Mouse (Mus musculus) MEL (cell line): ENCODE data around the gene Pllp. TPM values are rescaled to one million over a fixed set of nuclear protein-coding genes. Genes with fewer than 3 reads are reported as not detected.

ENCODE experiments used
- DNase-seq: peaks from one replicate; pipeline ENCODE4 v3.0.0; 2011; ENCODE audit warnings: low read depth, low spot score
- H3K27ac ChIP-seq: 2 replicates; pipeline ENCODE4 v1.5.1; 2012; ENCODE audit warnings: low read depth, mild to moderate bottlenecking, control low read depth, low read length, moderate library complexity; ENCODE audit not compliant: control insufficient read depth
- H3K27me3 ChIP-seq, 2 experiments: fragments of 150-350 bp in 1 of 2; sonication (generic) in 1 of 2; 2 replicates each; pipeline ENCODE4 v1.6.1; 2012; ENCODE audit warnings: low read length in 2 of 2, mild to moderate bottlenecking in 2 of 2, improper control_type of control experiment in 1 of 2, moderate library complexity in 1 of 2; ENCODE audit not compliant: insufficient read depth in 2 of 2, control insufficient read depth in 1 of 2
- H3K36me3 ChIP-seq, 2 experiments: 2 replicates each; pipeline ENCODE4 v1.6.1; 2012 to 2014; ENCODE audit warnings: low read length in 2 of 2, improper control_type of control experiment in 1 of 2, inconsistent platforms in 1 of 2, mild to moderate bottlenecking in 1 of 2; ENCODE audit not compliant: insufficient read depth in 2 of 2, control insufficient read depth in 1 of 2
- H3K4me1 ChIP-seq, 2 experiments: fragments of 150-350 bp in 1 of 2; sonication (generic) in 1 of 2; 2 replicates each; pipeline ENCODE4 v1.6.1; 2012; ENCODE audit warnings: low read length in 2 of 2, improper control_type of control experiment in 1 of 2, mild to moderate bottlenecking in 1 of 2; ENCODE audit not compliant: insufficient read depth in 2 of 2, control insufficient read depth in 1 of 2
- H3K4me3 ChIP-seq, 2 experiments: fragments of 150-350 bp in 1 of 2; sonication (generic) in 1 of 2; 2 replicates each; pipeline ENCODE4 v1.5.1; 2012; ENCODE audit warnings: low read depth in 2 of 2, low read length in 2 of 2, mild to moderate bottlenecking in 2 of 2, moderate library complexity in 2 of 2, control low read depth in 1 of 2, improper control_type of control experiment in 1 of 2; ENCODE audit not compliant: control insufficient read depth in 1 of 2, insufficient read depth in 1 of 2
- H3K79me2 ChIP-seq: 2 replicates; pipeline ENCODE4 v1.6.1; 2012; ENCODE audit warnings: mild to moderate bottlenecking, low read length, moderate library complexity; ENCODE audit not compliant: control insufficient read depth, poor library complexity, insufficient read depth
- H3K9ac ChIP-seq: 2 replicates; pipeline ENCODE4 v1.6.1; 2012; ENCODE audit warnings: low read depth, mild to moderate bottlenecking, control low read depth, low read length, moderate library complexity; ENCODE audit not compliant: control insufficient read depth, poor library complexity, severe bottlenecking
- H3K9me3 ChIP-seq: fragments of 150-350 bp; sonication (generic); replicated peaks from 2 replicates; pipeline ENCODE4 v1.6.1; 2012; ENCODE audit warnings: mild to moderate bottlenecking, low read length, improper control_type of control experiment, moderate library complexity; ENCODE audit not compliant: insufficient read depth
- BHLHE40 ChIP-seq: IDR thresholded peaks from 2 replicates; pipeline ENCODE4 v1.6.1; 2012; ENCODE audit warnings: low read depth, mild to moderate bottlenecking, inconsistent platforms, low read length, improper control_type of control experiment, borderline replicate concordance
- CTCF ChIP-seq, 3 experiments: IDR thresholded peaks in 2 of 3; conservative IDR thresholded peaks in 1 of 3; 2 replicates each; pipeline ENCODE4 v1.5.1; 2011 to 2012; ENCODE audit warnings: low read length in 3 of 3, low read depth in 2 of 3, mild to moderate bottlenecking in 2 of 3, improper control_type of control experiment in 1 of 3, inconsistent platforms in 1 of 3, mixed read lengths in 1 of 3, moderate library complexity in 1 of 3; ENCODE audit not compliant: control insufficient read depth in 1 of 3, insufficient read depth in 1 of 3, poor library complexity in 1 of 3, severe bottlenecking in 1 of 3
- E2F4 ChIP-seq: IDR thresholded peaks from 2 replicates; pipeline ENCODE4 v1.6.1; 2011; ENCODE audit warnings: low read depth, low read length, improper control_type of control experiment, borderline replicate concordance
- EP300 ChIP-seq, 2 experiments: IDR thresholded peaks; 2 replicates each; pipeline ENCODE4 v1.6.1; 2011; ENCODE audit warnings: improper control_type of control experiment in 2 of 2, low read length in 2 of 2, low read depth in 1 of 2, mild to moderate bottlenecking in 1 of 2
- HCFC1 ChIP-seq: IDR thresholded peaks from 2 replicates; pipeline ENCODE4 v1.6.1; 2012; ENCODE audit warnings: low read depth, mild to moderate bottlenecking, inconsistent platforms, low read length, improper control_type of control experiment, moderate library complexity
- MAFK ChIP-seq: IDR thresholded peaks from 2 replicates; pipeline ENCODE4 v1.6.1; 2011; ENCODE audit warnings: low read depth, mild to moderate bottlenecking, low read length, improper control_type of control experiment, borderline replicate concordance
- MEF2A ChIP-seq: IDR thresholded peaks from 2 replicates; pipeline ENCODE4 v1.6.1; 2014; ENCODE audit warnings: low read depth, mild to moderate bottlenecking, inconsistent platforms, low read length, improper control_type of control experiment; ENCODE audit not compliant: poor library complexity, insufficient replicate concordance, severe bottlenecking; ENCODE audit errors: extremely low read depth
- MXI1 ChIP-seq: IDR thresholded peaks from 2 replicates; pipeline ENCODE4 v1.6.1; 2011; ENCODE audit warnings: mild to moderate bottlenecking, low read depth, low read length, improper control_type of control experiment
- MYC ChIP-seq: IDR thresholded peaks from 2 replicates; pipeline ENCODE4 v1.6.1; 2011; ENCODE audit warnings: low read depth, mild to moderate bottlenecking, low read length, improper control_type of control experiment, moderate library complexity
- NELFE ChIP-seq: IDR thresholded peaks from 2 replicates; pipeline ENCODE4 v1.6.1; 2011; ENCODE audit warnings: low read depth, low read length, improper control_type of control experiment
- POLR2A ChIP-seq, 2 experiments: IDR thresholded peaks; 2 replicates each; pipeline ENCODE4 v1.6.1; 2011 to 2012; ENCODE audit warnings: low read length in 2 of 2, mild to moderate bottlenecking in 2 of 2, control low read depth in 1 of 2, improper control_type of control experiment in 1 of 2, low read depth in 1 of 2, moderate library complexity in 1 of 2; ENCODE audit not compliant: control insufficient read depth in 1 of 2, insufficient read depth in 1 of 2, poor library complexity in 1 of 2
- POLR2AphosphoS2 ChIP-seq: IDR thresholded peaks from 2 replicates; pipeline ENCODE4 v1.6.1; 2011; ENCODE audit warnings: low read length, improper control_type of control experiment
- RAD21 ChIP-seq: IDR thresholded peaks from 2 replicates; pipeline ENCODE4 v1.6.1; 2011; ENCODE audit warnings: mild to moderate bottlenecking, low read depth, low read length, improper control_type of control experiment
- SMC3 ChIP-seq: IDR thresholded peaks from 2 replicates; pipeline ENCODE4 v1.6.1; 2011; ENCODE audit warnings: low read depth, low read length, improper control_type of control experiment
- TBP ChIP-seq: IDR thresholded peaks from 2 replicates; pipeline ENCODE4 v1.8.0; 2011; ENCODE audit warnings: low read depth, low read length, improper control_type of control experiment
- UBTF ChIP-seq: IDR thresholded peaks from 2 replicates; pipeline ENCODE4 v1.6.1; 2012; ENCODE audit warnings: low read depth, mild to moderate bottlenecking, inconsistent platforms, low read length, improper control_type of control experiment, moderate library complexity, borderline replicate concordance; ENCODE audit not compliant: insufficient read depth
- ZKSCAN1 ChIP-seq: IDR thresholded peaks from 2 replicates; pipeline ENCODE4 v1.6.1; 2012; ENCODE audit warnings: low read depth, mild to moderate bottlenecking, inconsistent platforms, low read length, improper control_type of control experiment, moderate library complexity
- ZNF384 ChIP-seq: IDR thresholded peaks from 2 replicates; pipeline ENCODE4 v1.6.1; 2012; ENCODE audit warnings: low read depth, mild to moderate bottlenecking, inconsistent platforms, low read length, improper control_type of control experiment
- polyA plus RNA-seq, 2 experiments: library from polyadenylated mRNA; stranded (reverse) in 1 of 2; unstranded in 1 of 2; fragments of >175 nt in 1 of 2; fragments of >200 nt in 1 of 2; gene quantifications; 2 replicates each; pipeline versions ENCODE4 v1.2.1 to v1.2.4; 2012; ENCODE audit warnings: low replicate concordance in 2 of 2, low read depth in 1 of 2; ENCODE audit not compliant: insufficient read length in 2 of 2, insufficient read depth in 1 of 2, missing spikeins in 1 of 2
- total RNA-seq: library from RNA; depleted of rRNA; stranded (reverse); fragments of 300-350 nt; gene quantifications from 2 replicates; pipeline ENCODE4 v1.2.3, GENCODE M21; 2012

Gene Pllp
- total and polyA plus RNA-seq, 3 experiments: 0.06 TPM; not detected in 2

DNA sequence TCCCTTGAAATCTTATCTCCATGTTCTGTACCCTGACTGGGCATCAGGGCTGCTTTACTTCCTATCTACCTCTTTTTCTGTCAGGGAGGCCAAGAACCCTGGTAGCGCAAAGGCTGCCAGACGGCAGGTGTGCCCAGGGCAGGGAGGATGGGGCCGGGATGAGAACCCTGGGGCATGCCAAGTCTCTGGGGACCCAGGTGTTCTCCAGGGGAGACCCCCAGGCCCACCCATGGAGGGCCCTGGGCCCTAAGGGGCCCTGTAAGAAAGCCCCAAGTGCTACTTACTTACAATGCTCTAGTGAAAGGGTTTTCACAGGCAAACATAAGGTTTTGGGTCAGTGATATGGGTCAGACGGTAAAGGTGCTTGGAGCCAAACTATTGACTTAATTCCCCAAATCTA, 45.6 kb upstream of the Pllp start:
- Histone ChIP-seq H3K27ac (no peak overlapping the region), H3K79me2 (no peaks in the 10 kb centered on the region), H3K36me3 (no peaks in the 10 kb centered on the region), H3K4me3 (no peak overlapping the region), H3K9me3 (no peaks in the 10 kb centered on the region), H3K4me1 (no peaks in the 10 kb centered on the region), H3K27me3 (peaks cover 0 to 5% of the 10 kb centered on the region in 2 experiments), H3K9ac (no peak overlapping the region)
- no peak for DNase-seq
- TF ChIP-seq NELFE (no peak), HCFC1 (no peak), ZKSCAN1 (no peak), ZNF384 (no peak), EP300 (IDR thresholded peaks at IDR 0.05; ENCODE audit: low read depth in 1 of 2, low read length in 2 of 2) (no peak), POLR2A (IDR thresholded peaks at IDR 0.05; ENCODE audit: control insufficient read depth in 1 of 2, insufficient read depth in 1 of 2, low read depth in 1 of 2, low read length in 2 of 2, poor library complexity in 1 of 2) (no peak), BHLHE40 (no peak), POLR2AphosphoS2 (no peak), TBP (no peak), E2F4 (no peak), RAD21 (no peak), CTCF (IDR thresholded peaks at IDR 0.05 in 2 of 3, conservative IDR thresholded peaks at IDR 0.05 in 1 of 3; ENCODE audit: control insufficient read depth in 1 of 3, insufficient read depth in 1 of 3, low read depth in 2 of 3, low read length in 3 of 3, poor library complexity in 1 of 3, severe bottlenecking in 1 of 3) (no peak), UBTF (no peak), MXI1 (no peak)

DNA sequence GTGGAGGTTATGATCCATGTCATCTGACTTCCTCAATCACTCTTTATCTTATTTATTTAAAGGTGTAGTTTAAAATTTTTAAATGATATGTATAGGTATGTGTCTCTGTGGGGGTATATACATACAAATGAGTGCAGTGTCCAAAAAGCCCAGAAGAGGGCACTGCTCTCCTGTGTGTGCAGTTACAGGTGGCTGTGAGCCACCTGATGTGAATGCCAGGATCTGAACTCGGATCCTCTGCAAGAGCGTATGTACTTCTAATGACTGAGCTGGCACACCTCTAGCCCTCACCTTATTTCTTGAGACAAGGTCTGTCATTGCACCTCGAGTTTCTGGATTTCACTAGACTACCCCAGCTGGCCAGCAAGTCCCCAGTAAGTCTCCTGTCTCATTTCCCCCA, 44.5 kb upstream of the Pllp start:
- peak; percentile 4 for DNase-seq
- peaks cover 0 to 5% of the 10 kb centered on the region in 2 experiments for H3K27me3 ChIP-seq
- H3K9ac ChIP-seq: no peak overlapping the region
- H3K36me3 ChIP-seq: no peaks in the 10 kb centered on the region
- H3K4me1 ChIP-seq: no peaks in the 10 kb centered on the region
- H3K9me3 ChIP-seq: no peaks in the 10 kb centered on the region
- no peaks in the 10 kb centered on the region for H3K79me2 ChIP-seq
- no peak for TF ChIP-seq MEF2A
- peak in 2 of 3 experiments; percentile 9 to 28; a peak in 1 of 6 replicates for TF ChIP-seq CTCF (IDR thresholded peaks at IDR 0.05 in 2 of 3, conservative IDR thresholded peaks at IDR 0.05 in 1 of 3; ENCODE audit: control insufficient read depth in 1 of 3, insufficient read depth in 1 of 3, low read depth in 2 of 3, low read length in 3 of 3, poor library complexity in 1 of 3, severe bottlenecking in 1 of 3)
- peak; percentile 8; the same call in 1 of the 2 replicates for TF ChIP-seq RAD21
- TF ChIP-seq MYC: no peak
- TF ChIP-seq MAFK: no peak
- peak; percentile 12; the same call in 1 of the 2 replicates for TF ChIP-seq SMC3
- TF ChIP-seq, all 39 proteins: peak for 3
- H3K27ac ChIP-seq: no peak overlapping the region
- H3K4me3 ChIP-seq: no peak overlapping the region
